Mouse (Mus musculus) Muller cell, postnatal 12 days (primary cell): ENCODE data around the gene Fam222b.
"Not testable (repeated sequence)": the region's sequence is repeated elsewhere in the genome, so short reads cannot be mapped to it uniquely, and the experiment has no call there.

Source experiments
- DNase-seq: peaks from one replicate; pipeline ENCODE4 v3.0.0-alpha.2; 2015; ENCODE audit errors: inconsistent ontology term

The Fam222b gene

GRCm38 (mm10) chr11:78094504-78095143 lies at the start of gene Fam222b:
Gene Fam222b (plus strand): TSS chr11:78094660.
- DNase-seq = peak; percentile 91

- DNase-seq = peak; percentile 83
These were observed 49.7 kb upstream of the Fam222b start for GRCm38 (mm10) chr11:78044758-78045251.

- DNase-seq = not testable (repeated sequence)
These were observed 45.8 kb upstream of the Fam222b start for GRCm38 (mm10) chr11:78048637-78049036.

- DNase-seq = no peak
These were observed 41.4 kb upstream of the Fam222b start for GRCm38 (mm10) chr11:78053078-78053477.

DNA sequence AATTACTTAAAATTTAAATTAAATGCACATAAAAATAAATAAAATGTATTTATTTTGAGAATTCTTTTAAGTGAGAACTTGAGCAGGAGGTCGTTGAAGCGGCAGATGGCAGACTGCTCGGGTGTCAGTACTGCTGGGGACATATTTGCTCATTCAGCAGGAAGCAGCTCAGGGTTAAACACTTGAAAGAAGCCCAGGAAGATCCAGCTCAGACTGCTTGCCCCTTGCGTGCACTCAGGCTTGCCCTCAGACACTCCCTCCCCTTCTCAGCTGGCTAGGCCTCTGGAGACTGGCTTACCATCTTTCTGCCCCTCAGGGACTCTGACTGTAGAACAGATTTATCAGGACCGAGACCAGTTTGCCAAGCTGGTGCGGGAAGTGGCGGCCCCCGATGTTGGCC lies 37.5 kb upstream of the Fam222b start:
- no peak for DNase-seq

GRCm38 (mm10) chr11:78059833-78060757 lies 34.4 kb upstream of the Fam222b start:
- peak; percentile 83 for DNase-seq

DNA sequence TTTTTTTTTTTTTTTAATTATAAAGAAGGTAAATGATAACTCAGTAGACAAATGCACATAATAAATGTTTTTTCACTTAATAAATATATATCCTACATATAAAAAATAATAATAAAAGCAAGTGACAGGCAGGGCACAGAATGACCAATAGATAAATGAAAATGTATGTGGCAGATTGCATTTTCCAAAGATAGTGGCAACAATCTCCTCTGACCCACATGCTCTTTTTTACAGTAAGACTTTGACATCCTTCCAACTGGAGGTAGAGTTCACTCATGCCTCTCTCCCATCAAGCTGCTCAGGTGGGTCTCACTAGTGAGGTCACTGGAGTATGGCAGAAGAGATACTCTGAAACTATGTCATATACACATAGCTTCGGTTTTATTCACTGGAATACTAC lies 31.9 kb upstream of the Fam222b start:
- no peak for DNase-seq

- DNase-seq = no peak
These were observed 28.6 kb upstream of the Fam222b start for GRCm38 (mm10) chr11:78065906-78066305.

DNA sequence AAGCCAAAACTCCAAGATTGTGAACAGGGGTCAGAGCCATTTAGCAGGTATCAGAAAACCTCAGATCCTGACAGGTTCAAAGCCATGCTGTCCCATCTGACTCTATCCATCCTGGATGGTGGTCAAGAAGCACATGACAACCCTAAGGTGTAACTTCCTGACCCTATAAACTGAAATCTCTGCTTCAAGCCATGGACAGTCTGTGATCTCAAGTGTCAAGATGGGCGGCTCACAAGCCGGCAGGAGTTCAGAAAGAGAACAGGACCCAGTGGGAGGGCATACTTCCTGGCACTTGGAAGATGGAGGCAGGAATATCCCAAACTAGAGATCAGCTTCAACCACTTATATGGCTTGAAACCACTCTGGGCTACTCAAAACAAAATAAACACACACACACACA lies 27.8 kb upstream of the Fam222b start:
- no peak for DNase-seq

GRCm38 (mm10) chr11:78067566-78067965 lies 26.9 kb upstream of the Fam222b start:
- no peak for DNase-seq

DNA sequence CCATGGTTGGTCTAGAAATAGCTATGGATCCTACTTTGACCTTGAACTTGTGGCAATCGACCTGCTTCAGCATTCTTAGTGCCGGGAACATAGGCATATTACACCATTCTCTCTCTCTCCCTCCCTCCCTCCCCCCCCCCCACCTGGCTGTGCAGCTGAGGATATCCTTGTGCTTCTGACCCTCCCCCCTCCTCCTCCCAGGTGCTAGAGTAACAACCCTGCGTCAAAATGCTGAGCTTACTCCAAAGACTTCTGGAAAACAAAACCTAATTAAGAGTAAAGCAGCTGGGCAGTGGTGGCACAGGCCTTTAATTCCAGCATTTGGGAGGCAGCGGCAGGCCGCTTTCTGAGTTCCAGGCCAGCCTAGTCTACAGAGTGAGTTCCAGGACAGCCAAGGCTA lies 25.3 kb upstream of the Fam222b start:
- DNase-seq = no peak

GRCm38 (mm10) chr11:78069646-78070045 lies 24.8 kb upstream of the Fam222b start:
- DNase-seq = no peak

GRCm38 (mm10) chr11:78071938-78072337 lies 22.5 kb upstream of the Fam222b start:
- DNase-seq = no peak

DNA sequence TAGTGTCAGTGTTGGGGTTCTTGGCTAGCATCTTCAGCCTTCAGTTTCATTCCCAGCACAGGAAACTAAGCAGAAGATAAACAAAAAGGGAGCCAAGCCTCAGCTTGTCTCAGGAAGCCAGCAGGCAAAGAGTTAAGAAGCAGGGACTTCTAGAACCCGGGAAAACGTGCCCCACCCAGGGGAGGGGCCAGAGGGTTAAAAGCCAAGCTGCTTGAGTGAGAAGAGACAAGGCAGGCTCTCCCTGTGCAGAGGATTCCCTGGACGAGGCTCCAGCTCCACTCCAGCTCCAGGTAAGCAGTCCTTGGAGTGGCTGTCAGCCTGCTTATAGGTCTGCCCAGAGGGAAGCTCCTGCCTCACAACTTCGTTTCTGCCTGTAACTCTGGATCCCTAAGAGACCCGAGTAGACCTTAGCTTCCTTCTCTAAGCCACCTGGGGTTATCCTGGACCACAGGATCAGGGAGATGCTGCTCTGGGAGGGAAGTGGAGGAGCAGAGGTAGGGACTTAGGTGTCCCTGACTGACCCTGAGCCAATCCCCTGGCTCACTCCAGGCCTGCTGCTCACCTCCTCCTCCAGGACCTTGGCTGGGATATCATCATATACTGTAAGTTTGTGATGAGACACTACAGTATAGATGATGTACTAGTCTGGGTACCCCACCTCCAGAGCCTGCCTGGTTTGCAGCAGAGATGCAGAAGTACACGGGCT lies 21.9 kb upstream of the Fam222b start:
- DNase-seq = no peak

GRCm38 (mm10) chr11:78073577-78074276 lies 20.7 kb upstream of the Fam222b start:
- DNase-seq = no peak

DNA sequence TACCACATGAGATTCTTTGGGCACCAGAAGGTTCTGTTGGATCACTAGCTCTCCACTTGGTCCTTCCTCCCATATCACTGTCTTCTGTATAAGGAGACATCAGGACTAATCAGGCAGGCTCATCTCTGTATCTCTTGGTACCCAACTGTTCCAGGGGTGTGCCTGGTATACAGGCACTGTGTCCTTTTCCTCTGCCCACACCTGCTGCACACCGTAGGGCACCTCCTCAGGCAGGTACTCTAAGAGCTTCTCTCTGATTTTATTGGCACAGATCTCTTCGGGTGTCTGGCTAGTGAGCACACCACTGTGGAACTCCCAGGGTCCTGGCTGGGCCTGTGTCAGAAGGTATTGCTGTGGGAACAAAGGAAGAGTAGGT lies 20.2 kb upstream of the Fam222b start:
- DNase-seq = no peak

- no peak for DNase-seq
These were observed 19.8 kb upstream of the Fam222b start for GRCm38 (mm10) chr11:78074666-78075065.

DNA sequence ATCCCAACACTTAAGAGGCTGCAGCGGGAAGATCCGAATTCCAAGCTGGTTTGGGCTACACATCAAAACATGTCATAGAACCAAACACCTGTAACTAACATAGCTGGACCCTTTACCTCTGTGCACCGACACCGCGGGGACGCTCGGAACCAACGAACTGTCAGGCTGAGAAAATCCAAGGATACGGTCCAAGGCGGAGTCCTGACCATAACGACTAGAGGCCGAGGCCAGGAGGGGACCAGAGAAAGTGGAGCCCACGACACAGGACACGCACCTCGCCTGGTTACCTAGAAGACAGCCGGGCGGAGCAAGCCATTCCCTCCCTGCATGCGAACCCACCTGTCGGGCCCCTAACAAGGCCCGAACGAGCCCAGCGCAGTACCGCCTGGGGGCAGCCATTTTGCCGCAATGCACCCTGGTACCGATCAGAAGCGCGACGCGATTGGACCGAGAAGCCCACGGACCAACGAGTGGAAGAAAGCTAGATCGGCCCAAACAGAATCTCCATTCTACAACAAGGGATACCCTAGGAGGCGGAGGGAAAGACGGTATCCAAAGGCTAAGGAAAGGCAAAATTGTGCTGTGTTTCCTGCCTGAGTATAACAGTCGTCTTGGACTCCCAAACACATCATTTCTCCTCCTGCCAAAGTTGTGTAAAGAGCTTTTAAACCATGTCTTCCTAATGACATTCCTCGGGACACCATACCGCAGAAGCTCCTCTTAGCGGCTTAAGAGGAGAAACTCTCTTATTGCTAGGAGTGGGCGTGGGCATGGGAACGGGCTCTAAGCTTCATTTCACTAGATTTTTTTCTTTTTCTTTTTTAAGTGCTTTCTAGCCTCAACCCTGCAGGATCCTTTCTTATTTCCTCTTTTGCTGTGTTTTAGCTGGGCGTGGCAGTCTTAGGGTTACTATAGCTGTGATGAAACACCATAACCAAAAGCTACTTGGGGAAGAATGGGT lies 14.2 kb upstream of the Fam222b start, which contains the start of gene Eral1:
Eral1 (minus strand) TSS at position 423 of the 961 bp plus-strand sequence.
- peak; percentile 82 for DNase-seq

GRCm38 (mm10) chr11:78083595-78083994 lies 10.9 kb upstream of the Fam222b start:
- no peak for DNase-seq

DNA sequence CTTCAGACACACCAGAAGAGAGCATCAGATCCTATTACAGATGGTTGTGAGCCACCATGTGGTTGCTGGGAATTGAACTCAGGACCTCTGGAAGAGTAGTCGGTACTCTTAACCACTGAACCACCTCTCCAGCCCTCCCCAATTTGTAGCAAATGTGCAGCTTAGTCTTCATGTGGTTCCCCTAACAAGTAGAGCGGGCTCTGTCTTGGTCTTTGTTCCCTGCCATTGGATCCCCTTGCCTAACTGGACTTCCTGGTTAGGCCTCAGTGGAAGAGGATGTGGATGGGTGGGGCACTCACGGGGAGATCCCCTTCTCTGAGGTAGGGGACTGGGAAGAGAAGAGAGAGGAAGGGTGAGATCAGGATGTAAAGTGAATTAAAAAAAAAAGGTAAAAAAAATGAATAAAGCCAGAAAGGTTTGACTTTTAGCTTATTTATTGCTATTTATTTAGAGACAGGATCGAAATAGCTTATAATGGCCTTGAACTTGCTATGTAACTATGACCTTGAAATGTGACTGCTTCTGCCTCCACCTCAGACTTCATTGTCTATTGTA lies 7.5 kb upstream of the Fam222b start:
- no peak for DNase-seq
